Mouse (Mus musculus): ENCODE data around the gene Prdm2. TPM values are rescaled to one million over a fixed set of nuclear protein-coding genes. Genes with fewer than 3 reads are reported as not detected.
A peak's percentile ranks its signal among the peaks of the same experiment; 100 is the strongest.

The Prdm2 gene
- 10 to 100 TPM; 23.1 to 23.5 TPM for total RNA-seq (2021)

DNA sequence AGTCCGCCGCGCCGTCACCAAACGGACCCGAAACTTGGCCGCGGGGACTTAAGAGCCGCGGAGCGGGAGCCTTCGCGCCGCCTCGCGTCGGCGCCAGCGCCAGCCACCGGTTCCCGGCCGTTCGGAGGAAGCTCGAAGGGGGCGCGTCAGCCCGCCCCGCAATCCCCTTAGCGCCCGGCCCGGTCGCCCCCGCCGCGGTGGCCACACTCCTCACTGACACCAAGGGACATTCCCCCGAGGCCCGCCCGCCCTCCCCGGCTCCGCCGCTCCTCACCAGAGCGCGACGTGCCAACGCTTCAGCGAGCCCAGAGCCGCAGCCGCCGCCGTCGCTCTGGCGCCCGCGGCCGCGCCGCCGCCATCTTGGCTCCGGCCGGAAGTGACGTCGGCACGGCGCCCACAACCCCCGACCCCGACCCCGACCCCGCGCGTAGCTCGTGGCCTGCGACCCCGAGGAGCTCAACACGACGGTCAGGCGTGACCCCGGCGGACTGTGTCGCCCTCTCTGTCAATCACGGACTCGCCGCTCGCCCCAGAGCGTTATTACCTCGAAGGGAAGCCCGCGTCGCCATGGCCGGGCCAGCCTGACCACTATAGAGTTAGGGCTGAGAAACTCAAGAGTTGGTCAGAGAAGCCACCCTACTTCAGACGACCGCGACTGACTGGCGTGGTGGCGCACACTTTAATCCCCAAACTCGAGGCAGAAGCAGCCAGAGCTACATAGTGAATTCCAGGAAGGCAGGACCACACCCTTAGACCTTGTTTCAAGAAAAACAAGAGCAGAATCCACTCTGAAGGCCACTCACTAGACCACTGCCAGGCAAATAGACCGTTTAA is at the start of gene Prdm2:
Gene Prdm2, minus strand, starts transcription at position 655 of the 834 bp plus-strand sequence.
- DNase-seq = peak; percentile 74

DNA sequence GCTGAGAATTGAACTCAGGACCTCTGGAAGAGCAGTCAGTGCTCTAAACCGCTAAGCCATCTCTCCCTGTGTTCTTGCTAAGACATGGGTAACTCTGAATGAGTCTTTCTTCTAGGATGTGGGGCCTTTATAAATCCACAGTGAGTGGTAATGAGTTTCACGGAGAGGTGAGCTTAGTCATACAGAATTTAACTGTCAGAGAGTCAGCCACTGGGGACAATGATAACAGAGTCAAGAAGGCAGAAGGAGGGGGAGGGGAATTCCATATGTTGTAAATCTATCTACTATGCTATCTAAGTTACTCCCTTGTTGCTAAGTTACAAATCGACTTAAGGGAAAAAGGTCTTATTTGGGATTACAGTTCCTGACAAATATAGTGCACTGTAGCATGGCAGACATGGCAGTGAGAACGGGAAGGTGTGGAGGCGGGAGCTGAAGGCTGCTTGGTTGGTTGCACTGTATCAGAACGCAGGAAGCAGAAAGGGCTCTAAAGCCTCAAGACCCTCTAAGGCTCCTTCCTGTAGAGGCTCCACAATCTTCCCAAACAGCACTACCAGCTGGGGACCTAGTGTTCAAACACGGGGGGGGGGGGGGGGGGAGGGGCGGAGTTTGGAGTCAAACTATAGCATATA is 47.0 kb upstream of the Prdm2 start:
- DNase-seq = no peak

GRCm38 (mm10) chr4:143258517-143258916 is 45.7 kb upstream of the Prdm2 start:
- DNase-seq = peak; percentile 65

GRCm38 (mm10) chr4:143257971-143258370 is 45.2 kb upstream of the Prdm2 start:
- DNase-seq = no peak

GRCm38 (mm10) chr4:143255541-143255940 is 42.7 kb upstream of the Prdm2 start:
- no peak for DNase-seq

GRCm38 (mm10) chr4:143253356-143253755 is 40.6 kb upstream of the Prdm2 start:
- DNase-seq = no peak

GRCm38 (mm10) chr4:143248050-143248449 is 35.3 kb upstream of the Prdm2 start:
- no peak for DNase-seq

- DNase-seq = no peak
Measured at GRCm38 (mm10) chr4:143241294-143241693, 28.5 kb upstream of the Prdm2 start.

GRCm38 (mm10) chr4:143239615-143240201 is 26.9 kb upstream of the Prdm2 start:
- DNase-seq = no peak

- DNase-seq = no peak
Measured at GRCm38 (mm10) chr4:143239117-143239516, 26.3 kb upstream of the Prdm2 start.

DNA sequence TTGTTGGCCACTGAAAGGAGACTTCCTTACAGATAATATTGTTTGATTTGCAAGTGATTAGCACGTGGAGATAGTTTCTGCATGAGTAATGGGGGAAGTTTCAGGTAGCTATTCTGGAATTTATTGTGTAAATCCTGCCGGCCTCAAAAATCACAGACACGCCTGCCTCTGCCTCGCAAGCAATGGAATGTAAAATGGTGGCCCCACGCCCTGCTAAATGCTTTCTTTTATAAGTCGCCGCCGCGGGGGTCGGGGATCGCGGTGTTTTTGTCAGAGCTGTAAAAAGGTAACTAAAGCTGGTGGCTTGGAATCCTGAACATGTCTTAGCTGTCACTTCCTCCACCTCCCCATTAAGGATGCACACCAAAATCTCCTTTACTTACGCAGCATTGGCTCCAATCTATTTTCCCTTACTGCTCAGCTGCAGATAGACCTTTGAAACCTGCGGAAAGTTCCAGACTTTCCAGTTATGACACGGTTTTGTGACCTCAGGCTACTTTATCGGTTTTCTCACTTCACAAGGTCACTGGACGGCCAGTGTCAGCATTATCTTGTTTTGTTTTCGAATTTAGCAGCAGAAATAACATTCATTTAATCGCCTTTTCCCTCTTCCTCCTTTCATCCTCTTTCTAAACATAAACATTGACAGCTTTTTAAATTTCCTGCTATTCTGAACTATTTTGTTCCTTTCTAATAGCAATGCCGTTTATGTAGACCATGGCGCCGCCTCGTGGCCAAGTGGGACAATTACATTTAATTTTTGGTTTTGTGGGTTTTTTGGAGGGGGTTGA is 25.6 kb upstream of the Prdm2 start:
- DNase-seq = peak; percentile 63

- no peak for DNase-seq
Measured at GRCm38 (mm10) chr4:143231790-143232422, 19.1 kb upstream of the Prdm2 start.

GRCm38 (mm10) chr4:143231110-143231509 is 18.3 kb upstream of the Prdm2 start:
- no peak for DNase-seq

DNA sequence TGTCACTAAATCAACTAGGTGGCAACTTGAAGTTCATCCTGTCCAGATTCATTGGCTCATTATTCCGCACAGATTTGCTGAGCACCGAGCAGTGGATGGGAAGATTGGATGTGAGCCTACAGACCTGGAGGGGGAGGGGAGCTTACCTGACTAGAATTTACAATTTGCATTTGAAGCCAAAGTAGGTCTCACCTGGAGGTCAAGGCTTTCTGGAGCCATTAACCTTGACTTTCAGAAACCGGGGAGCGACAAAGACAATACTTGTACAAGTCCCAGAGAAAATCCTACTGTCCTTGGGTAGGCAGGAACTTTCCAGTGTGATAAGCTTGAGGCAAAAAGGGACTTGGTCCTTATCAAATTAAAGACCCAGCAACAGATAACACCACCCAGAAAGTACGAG is 15.2 kb upstream of the Prdm2 start:
- no peak for DNase-seq

DNA sequence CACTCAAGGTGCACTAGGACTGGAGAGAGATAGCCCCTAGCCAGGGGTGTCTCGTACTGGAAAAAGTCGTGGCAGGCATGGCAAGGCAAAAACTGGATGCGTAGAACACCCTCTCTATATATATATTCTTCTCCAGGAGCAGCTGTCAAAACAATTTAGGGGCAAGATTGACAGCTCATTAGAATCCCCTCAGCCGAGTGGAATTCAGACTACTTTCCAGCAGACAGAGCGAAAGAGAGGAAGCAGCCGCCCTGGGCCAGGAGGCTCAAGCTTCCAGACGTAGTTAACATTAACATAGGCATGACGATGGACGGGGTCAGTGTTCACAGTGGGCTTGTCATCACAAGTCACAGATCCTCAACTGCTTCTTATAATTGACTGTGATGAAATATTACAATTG is 13.1 kb upstream of the Prdm2 start:
- no peak for DNase-seq

GRCm38 (mm10) chr4:143219316-143219751 is 6.5 kb upstream of the Prdm2 start:
- DNase-seq = no peak

DNA sequence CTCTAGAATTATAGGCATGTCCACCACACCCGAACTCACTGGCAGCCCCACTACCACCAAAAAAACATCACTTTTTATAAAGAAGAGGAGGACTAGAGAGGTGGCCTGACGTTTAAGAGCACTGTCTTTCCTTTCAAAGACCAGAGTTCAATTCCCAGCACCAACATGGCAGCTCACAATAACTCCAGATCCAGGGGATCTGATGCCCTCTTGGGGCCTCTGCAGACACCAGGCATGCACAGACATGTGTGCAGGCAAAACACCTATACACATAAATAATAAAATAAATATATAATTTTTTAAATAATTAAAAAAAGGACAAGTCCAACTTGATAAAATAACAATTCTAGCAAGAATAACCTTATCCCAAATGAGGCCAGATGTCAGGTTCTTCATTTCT is 6.1 kb upstream of the Prdm2 start:
- no peak for DNase-seq

- no peak for DNase-seq
Measured at GRCm38 (mm10) chr4:143217189-143217588, 4.4 kb upstream of the Prdm2 start.

DNA sequence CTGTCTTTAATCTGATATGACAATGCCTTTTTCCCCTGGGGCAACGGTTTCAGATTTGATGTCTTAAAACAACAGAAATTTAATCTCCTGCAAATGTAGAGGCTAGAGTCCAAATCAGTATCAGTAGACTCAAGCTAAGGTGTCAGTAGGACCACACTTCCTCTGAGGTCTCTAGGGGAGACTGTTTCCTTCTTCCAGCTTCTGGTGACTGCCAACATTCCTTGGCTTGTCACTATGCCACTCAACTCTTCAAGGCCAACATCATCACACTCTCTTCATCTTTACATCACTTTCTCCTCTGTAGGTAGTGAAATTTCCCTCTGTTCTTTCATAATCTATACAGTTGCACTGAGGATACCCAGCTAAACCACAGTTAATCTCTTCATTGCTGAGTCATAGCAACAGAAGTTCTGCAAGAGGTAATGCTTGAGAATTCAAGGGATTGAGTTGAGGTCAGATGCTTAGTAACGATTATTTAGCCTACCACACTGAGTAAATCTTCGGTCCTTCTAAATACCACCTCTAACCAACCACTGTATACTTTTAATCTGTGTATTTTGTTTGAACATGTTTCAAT is 1.5 kb upstream of the Prdm2 start:
- no peak for DNase-seq

- no peak for DNase-seq
Measured at GRCm38 (mm10) chr4:143213571-143213970, 776 bp upstream of the Prdm2 start.

DNA sequence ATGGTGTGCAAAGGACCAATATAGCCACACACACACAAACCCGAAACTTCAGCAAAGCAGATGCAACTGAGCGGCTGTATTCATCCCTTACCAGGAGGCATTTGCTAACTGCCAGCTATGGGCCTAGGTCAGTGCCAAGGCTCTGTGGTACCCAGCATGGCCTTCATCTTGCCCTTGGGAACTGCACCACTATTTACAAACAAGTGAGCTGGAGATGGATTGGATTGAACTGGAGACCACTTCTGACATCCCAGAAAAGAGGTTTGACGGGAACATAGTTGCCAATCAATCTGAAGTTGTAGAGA is 332 bp upstream of the Prdm2 start:
- no peak for DNase-seq

Data from heart, postnatal 4 days (tissue).